Mouse (Mus musculus) thymus, adult 18-20 months (tissue): ENCODE measurements around the gene Ppib.

Experiments
- DNase-seq, 2 experiments: peaks; one replicate each; pipeline ENCODE4 v3.0.0; 2022; ENCODE audit warnings: mixed read lengths in 2 of 2

The Ppib gene

DNA sequence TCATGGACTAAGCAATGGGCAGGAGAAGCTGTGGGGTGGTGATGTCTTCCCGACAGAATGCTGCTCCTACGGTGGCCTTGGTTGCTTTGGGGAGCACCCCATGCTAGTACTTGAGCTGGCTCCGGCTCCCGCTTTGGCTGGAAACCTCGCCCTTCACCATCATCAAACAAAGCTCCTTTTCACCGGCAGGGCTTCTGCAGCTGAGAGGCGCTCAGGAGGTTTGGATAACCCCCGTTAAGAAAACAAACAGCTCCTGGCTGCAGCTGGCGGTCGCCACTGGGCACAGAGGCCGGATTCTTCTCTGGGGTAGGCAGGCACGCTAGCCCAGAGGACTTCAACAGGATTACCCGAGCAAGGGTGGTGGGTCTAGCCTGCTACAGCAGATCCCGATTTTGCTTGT lies 18.5 kb downstream of the Ppib start:
- DNase-seq: no peak

GRCm38 (mm10) chr9:66080804-66081459 lies 20.9 kb downstream of the Ppib start:
- DNase-seq: no peak

GRCm38 (mm10) chr9:66081999-66082398 lies 22.0 kb downstream of the Ppib start:
- no peak for DNase-seq

- no peak for DNase-seq
Observed at GRCm38 (mm10) chr9:66084171-66084570, 24.1 kb downstream of the Ppib start.

GRCm38 (mm10) chr9:66087062-66087461 lies 27.0 kb downstream of the Ppib start:
- no peak for DNase-seq

GRCm38 (mm10) chr9:66088411-66088810 lies 28.4 kb downstream of the Ppib start:
- DNase-seq: peak in 1 of 2 experiments; percentile 29

- no peak for DNase-seq
Observed at GRCm38 (mm10) chr9:66090593-66091244, 30.7 kb downstream of the Ppib start.

GRCm38 (mm10) chr9:66091327-66092231 lies 31.6 kb downstream of the Ppib start:
- no peak for DNase-seq

DNA sequence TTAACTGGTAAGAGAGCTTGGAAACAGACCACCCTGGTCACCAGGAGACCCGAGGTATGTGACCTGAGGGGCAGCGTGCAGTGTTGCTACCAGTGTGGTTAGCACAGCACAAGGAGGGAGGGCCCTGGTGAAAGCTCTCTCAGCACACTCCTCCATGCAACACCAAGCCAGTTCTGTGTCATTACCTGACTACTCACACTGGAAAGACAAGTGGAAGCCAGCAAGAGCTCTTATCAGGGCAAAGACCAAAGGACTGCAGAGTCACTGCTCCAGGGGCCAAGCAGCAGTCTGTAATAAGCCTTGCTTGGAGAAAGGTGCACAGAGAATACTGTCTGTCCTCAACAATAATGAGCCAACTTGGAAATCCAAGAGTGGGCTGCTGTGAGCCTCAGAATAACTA lies 32.6 kb downstream of the Ppib start:
- no peak for DNase-seq

GRCm38 (mm10) chr9:66101577-66101976 lies 41.6 kb downstream of the Ppib start:
- no peak for DNase-seq

DNA sequence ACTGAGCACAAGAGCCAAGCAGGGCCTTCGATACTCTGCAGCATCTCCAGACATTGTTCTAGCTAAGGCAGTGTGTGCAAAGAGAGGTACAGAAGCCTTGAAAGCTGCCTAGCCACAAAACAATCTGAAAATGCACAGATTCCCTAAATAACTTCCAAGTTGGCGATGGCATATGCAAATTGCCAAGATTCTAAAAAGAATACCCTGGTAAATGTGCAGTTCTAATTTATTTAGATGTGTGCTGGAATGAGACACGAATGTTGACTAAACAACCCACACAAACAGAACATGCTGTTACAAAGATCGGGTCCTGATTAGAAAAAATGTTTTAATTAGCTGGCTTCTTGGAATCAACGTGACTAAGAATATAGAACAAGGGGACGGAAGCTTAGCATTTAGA lies 42.6 kb downstream of the Ppib start:
- no peak for DNase-seq

DNA sequence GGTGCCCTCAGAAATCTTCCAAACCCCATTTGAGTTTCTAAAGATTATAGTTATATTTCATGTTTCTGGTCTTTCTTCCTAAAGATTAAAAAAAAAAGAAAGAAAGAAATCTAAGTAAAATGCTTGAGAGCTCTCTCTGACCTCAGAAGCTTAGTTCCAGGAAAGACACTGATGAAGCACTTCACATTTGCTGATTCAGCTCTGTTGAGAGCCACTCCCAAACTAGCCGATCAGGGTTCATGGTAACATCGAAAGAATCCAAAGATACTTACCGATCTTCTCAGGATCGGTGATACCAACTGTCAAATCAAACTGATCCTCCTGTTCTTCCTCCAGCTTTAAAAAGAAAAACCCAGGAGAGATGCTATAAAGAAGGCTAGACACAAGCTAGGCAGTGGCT lies 44.6 kb downstream of the Ppib start:
- DNase-seq: no peak

DNA sequence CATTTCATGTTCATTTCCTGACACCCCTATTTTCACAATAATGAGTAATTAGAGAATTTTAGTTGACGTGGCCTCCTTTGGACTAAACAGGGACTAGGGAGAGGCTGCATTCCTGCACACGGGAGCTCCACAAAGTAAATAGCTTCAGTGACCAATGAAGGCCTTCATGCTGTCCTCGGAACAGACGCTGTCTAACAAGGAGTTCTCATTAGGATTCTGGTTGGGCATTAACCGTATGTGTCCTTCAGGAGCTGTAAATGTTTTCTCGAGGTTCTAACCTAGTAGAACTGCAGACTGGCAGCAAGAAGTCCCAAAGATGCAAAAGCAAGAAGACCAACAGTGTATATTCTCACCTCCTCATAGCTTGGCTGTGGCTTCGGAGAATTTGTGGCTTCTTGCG lies 45.1 kb downstream of the Ppib start:
- DNase-seq: no peak

- no peak for DNase-seq
Observed at GRCm38 (mm10) chr9:66109574-66109973, 49.6 kb downstream of the Ppib start.

GRCm38 (mm10) chr9:66110126-66110525 lies 50.1 kb downstream of the Ppib start:
- DNase-seq: no peak

GRCm38 (mm10) chr9:66110611-66111379 lies 50.8 kb downstream of the Ppib start:
- DNase-seq: no peak

DNA sequence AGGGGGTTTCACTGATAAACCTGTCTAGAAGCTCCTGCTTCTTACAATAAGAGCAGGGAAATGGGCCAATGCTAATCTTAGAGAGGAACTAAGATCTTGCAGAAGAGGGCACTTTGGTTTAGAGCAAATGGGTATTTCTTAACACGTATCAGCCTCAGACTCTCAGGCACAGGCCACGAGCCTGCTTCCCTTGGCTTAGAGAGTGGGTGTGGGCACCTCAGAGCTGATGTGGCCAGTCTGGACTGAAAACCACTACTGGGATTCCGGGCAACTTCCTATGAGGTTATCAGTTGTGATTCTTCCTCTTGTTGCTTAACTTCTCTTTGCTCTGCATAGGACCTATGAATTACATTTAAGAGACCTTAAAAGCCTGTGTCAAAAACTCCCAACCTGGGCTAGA lies 54.3 kb downstream of the Ppib start:
- DNase-seq: no peak
